Mouse (Mus musculus): ENCODE data around the gene Ncam2. TPM values are rescaled to one million over a fixed set of nuclear protein-coding genes. Genes with fewer than 3 reads are reported as not detected.

The Ncam2 gene
- polyA plus RNA-seq, 1 experiment from 2014 or later = 0.74 TPM

GRCm38 (mm10) chr16:81221176-81221575 lies 20.7 kb downstream of the Ncam2 start:
- WGBS = 80% methylated on average over 3 of the region's 3 CpGs
- no peaks in the 10 kb centered on the region for H3K9me3 ChIP-seq

GRCm38 (mm10) chr16:81223841-81224240 lies 23.3 kb downstream of the Ncam2 start:
- no peaks in the 10 kb centered on the region for H3K4me1 ChIP-seq
- H3K4me3 ChIP-seq = no peak overlapping the region
- H3K27ac ChIP-seq (replicated peaks) = no peak overlapping the region
- WGBS = 62% methylated on average over 1 of the region's 1 CpGs
- no peak for DNase-seq (ENCODE audit: low spot score)
- H3K9me3 ChIP-seq = no peaks in the 10 kb centered on the region
- no peaks in the 10 kb centered on the region for H3K27me3 ChIP-seq (replicated peaks; ENCODE audit: low read depth, poor library complexity, severe bottlenecking)
- H3K36me3 ChIP-seq (replicated peaks) = no peaks in the 10 kb centered on the region

More at GRCm38 (mm10) chr16:81221176-81221575, 20.7 kb downstream of the Ncam2 start:
- H3K4me3 ChIP-seq = no peak overlapping the region
- H3K4me1 ChIP-seq = no peaks in the 10 kb centered on the region
- no peaks in the 10 kb centered on the region for H3K27me3 ChIP-seq (replicated peaks; ENCODE audit: low read depth, poor library complexity, severe bottlenecking)
- no peak overlapping the region for H3K27ac ChIP-seq (replicated peaks)
- DNase-seq (ENCODE audit: low spot score) = no peak
- no peaks in the 10 kb centered on the region for H3K36me3 ChIP-seq (replicated peaks)

GRCm38 (mm10) chr16:81224253-81224652 lies 23.8 kb downstream of the Ncam2 start:
- H3K9me3 ChIP-seq = no peaks in the 10 kb centered on the region
- DNase-seq (ENCODE audit: low spot score) = no peak
- H3K4me1 ChIP-seq = no peaks in the 10 kb centered on the region
- no peak overlapping the region for H3K27ac ChIP-seq (replicated peaks)
- H3K27me3 ChIP-seq (replicated peaks; ENCODE audit: low read depth, poor library complexity, severe bottlenecking) = no peaks in the 10 kb centered on the region
- H3K4me3 ChIP-seq = no peak overlapping the region
- no peaks in the 10 kb centered on the region for H3K36me3 ChIP-seq (replicated peaks)

GRCm38 (mm10) chr16:81254875-81255274 lies 54.4 kb downstream of the Ncam2 start:
- no peaks in the 10 kb centered on the region for H3K27me3 ChIP-seq (replicated peaks; ENCODE audit: low read depth, poor library complexity, severe bottlenecking)
- no peaks in the 10 kb centered on the region for H3K9me3 ChIP-seq
- no peak overlapping the region for H3K27ac ChIP-seq (replicated peaks)
- H3K4me3 ChIP-seq = no peak overlapping the region
- DNase-seq (ENCODE audit: low spot score) = no peak
- no peaks in the 10 kb centered on the region for H3K4me1 ChIP-seq
- H3K36me3 ChIP-seq (replicated peaks) = no peaks in the 10 kb centered on the region

- Histone ChIP-seq H3K36me3 (replicated peaks) (no peaks in the 10 kb centered on the region), H3K27ac (replicated peaks) (no peak overlapping the region), H3K9me3 (no peaks in the 10 kb centered on the region), H3K27me3 (replicated peaks; ENCODE audit: low read depth, poor library complexity, severe bottlenecking) (no peaks in the 10 kb centered on the region), H3K4me3 (no peak overlapping the region), H3K4me1 (no peaks in the 10 kb centered on the region)
- WGBS = 95% methylated on average over 2 of the region's 2 CpGs
- no peak for DNase-seq (ENCODE audit: low spot score)
These were observed 59.9 kb downstream of the Ncam2 start for GRCm38 (mm10) chr16:81260429-81260828.

- Histone ChIP-seq H3K4me3 (no peak overlapping the region), H3K4me1 (no peaks in the 10 kb centered on the region), H3K9me3 (no peaks in the 10 kb centered on the region), H3K27me3 (replicated peaks; ENCODE audit: low read depth, poor library complexity, severe bottlenecking) (no peaks in the 10 kb centered on the region), H3K27ac (replicated peaks) (no peak overlapping the region), H3K36me3 (replicated peaks) (no peaks in the 10 kb centered on the region)
- 79% methylated on average over 2 of the region's 2 CpGs for WGBS
- no peak for DNase-seq (ENCODE audit: low spot score)
These were observed 73.3 kb downstream of the Ncam2 start for GRCm38 (mm10) chr16:81273597-81274360.

- H3K27me3 ChIP-seq (replicated peaks; ENCODE audit: low read depth, poor library complexity, severe bottlenecking) = no peaks in the 10 kb centered on the region
- peak; percentile 30 for DNase-seq (ENCODE audit: low spot score)
- no peak overlapping the region for H3K27ac ChIP-seq (replicated peaks)
- H3K9me3 ChIP-seq = no peaks in the 10 kb centered on the region
- no peaks in the 10 kb centered on the region for H3K4me1 ChIP-seq
- no peaks in the 10 kb centered on the region for H3K36me3 ChIP-seq (replicated peaks)
- H3K4me3 ChIP-seq = no peak overlapping the region
- 44% methylated on average over 5 of the region's 5 CpGs for WGBS
These were observed 83.7 kb downstream of the Ncam2 start for GRCm38 (mm10) chr16:81284241-81284640.

GRCm38 (mm10) chr16:81284859-81285837 lies 84.7 kb downstream of the Ncam2 start:
- Histone ChIP-seq H3K4me1 (no peaks in the 10 kb centered on the region), H3K27me3 (replicated peaks; ENCODE audit: low read depth, poor library complexity, severe bottlenecking) (no peaks in the 10 kb centered on the region), H3K27ac (replicated peaks) (no peak overlapping the region), H3K4me3 (no peak overlapping the region), H3K9me3 (no peaks in the 10 kb centered on the region), H3K36me3 (replicated peaks) (no peaks in the 10 kb centered on the region)
- DNase-seq (ENCODE audit: low spot score) = no peak
- WGBS = 70% methylated on average over 7 of the region's 7 CpGs

GRCm38 (mm10) chr16:81285882-81286281 lies 85.4 kb downstream of the Ncam2 start:
- Histone ChIP-seq H3K27ac (replicated peaks) (no peak overlapping the region), H3K27me3 (replicated peaks; ENCODE audit: low read depth, poor library complexity, severe bottlenecking) (no peaks in the 10 kb centered on the region), H3K4me3 (no peak overlapping the region), H3K36me3 (replicated peaks) (no peaks in the 10 kb centered on the region), H3K9me3 (no peaks in the 10 kb centered on the region), H3K4me1 (no peaks in the 10 kb centered on the region)
- WGBS = 92% methylated on average over 2 of the region's 2 CpGs
- DNase-seq (ENCODE audit: low spot score) = no peak

- Histone ChIP-seq H3K9me3 (no peaks in the 10 kb centered on the region), H3K27ac (replicated peaks) (no peak overlapping the region), H3K36me3 (replicated peaks) (no peaks in the 10 kb centered on the region), H3K27me3 (replicated peaks; ENCODE audit: low read depth, poor library complexity, severe bottlenecking) (no peaks in the 10 kb centered on the region), H3K4me1 (no peaks in the 10 kb centered on the region), H3K4me3 (no peak overlapping the region)
- WGBS = 86% methylated on average over 2 of the region's 2 CpGs
- DNase-seq (ENCODE audit: low spot score) = no peak
These were observed 103.3 kb downstream of the Ncam2 start for GRCm38 (mm10) chr16:81303806-81304205.

GRCm38 (mm10) chr16:81309215-81309614 lies 108.7 kb downstream of the Ncam2 start:
- H3K9me3 ChIP-seq = no peaks in the 10 kb centered on the region
- no peaks in the 10 kb centered on the region for H3K36me3 ChIP-seq (replicated peaks)
- no peak overlapping the region for H3K27ac ChIP-seq (replicated peaks)
- H3K4me1 ChIP-seq = no peaks in the 10 kb centered on the region
- DNase-seq (ENCODE audit: low spot score) = no peak
- H3K4me3 ChIP-seq = no peak overlapping the region
- WGBS = 94% methylated on average over 3 of the region's 3 CpGs
- no peaks in the 10 kb centered on the region for H3K27me3 ChIP-seq (replicated peaks; ENCODE audit: low read depth, poor library complexity, severe bottlenecking)

- no peaks in the 10 kb centered on the region for H3K4me1 ChIP-seq
- no peak overlapping the region for H3K27ac ChIP-seq (replicated peaks)
- no peak overlapping the region for H3K4me3 ChIP-seq
- WGBS = 91% methylated on average over 1 of the region's 1 CpGs
- H3K36me3 ChIP-seq (replicated peaks) = no peaks in the 10 kb centered on the region
- DNase-seq (ENCODE audit: low spot score) = no peak
- no peaks in the 10 kb centered on the region for H3K27me3 ChIP-seq (replicated peaks; ENCODE audit: low read depth, poor library complexity, severe bottlenecking)
- no peaks in the 10 kb centered on the region for H3K9me3 ChIP-seq
These were observed 118.5 kb downstream of the Ncam2 start for GRCm38 (mm10) chr16:81319037-81319436.

GRCm38 (mm10) chr16:81330539-81330938 lies 130.0 kb downstream of the Ncam2 start:
- H3K4me3 ChIP-seq = no peak overlapping the region
- no peak overlapping the region for H3K27ac ChIP-seq (replicated peaks)
- H3K4me1 ChIP-seq = no peaks in the 10 kb centered on the region
- no peaks in the 10 kb centered on the region for H3K27me3 ChIP-seq (replicated peaks; ENCODE audit: low read depth, poor library complexity, severe bottlenecking)
- 18% methylated on average over 2 of the region's 2 CpGs for WGBS
- H3K36me3 ChIP-seq (replicated peaks) = no peaks in the 10 kb centered on the region
- no peaks in the 10 kb centered on the region for H3K9me3 ChIP-seq
- peak; percentile 46 for DNase-seq (ENCODE audit: low spot score)
